Mouse (Mus musculus) intestine, embryonic 14.5 days (tissue): Measurements from ENCODE around the gene Sgpp2. TPM values are rescaled to one million over a fixed set of nuclear protein-coding genes. Genes with fewer than 3 reads are reported as not detected.

Experiments used
- ATAC-seq: fragments of 200-750 bp; cut with Nextera tagmentation; replicated peaks from 2 replicates; pipeline ENCODE4 v1.8.0; 2017; ENCODE audit warnings: low read depth, moderate number of reproducible peaks, moderate TSS enrichment, moderate library complexity; ENCODE audit not compliant: low FRiP score, low TSS enrichment
- DNase-seq: peaks from one replicate; pipeline ENCODE4 v3.0.0-alpha.2; 2018; ENCODE audit warnings: low spot score
- H3K27ac ChIP-seq: fragments of 300-500 bp; sonication (generic); 2 replicates; pipeline ENCODE4 v1.5.1; 2014; ENCODE audit warnings: low read depth, mild to moderate bottlenecking, control low read depth
- H3K27me3 ChIP-seq: fragments of 300-500 bp; sonication (generic); replicated peaks from 2 replicates; pipeline ENCODE4 v1.6.1; 2014; ENCODE audit warnings: low read length, control low read depth; ENCODE audit not compliant: control insufficient read depth, insufficient read depth
- H3K36me3 ChIP-seq: fragments of 300-500 bp; sonication (generic); 2 replicates; pipeline ENCODE4 v1.6.1; 2014; ENCODE audit warnings: low read length, control low read depth; ENCODE audit not compliant: control insufficient read depth, insufficient read depth
- H3K4me1 ChIP-seq: fragments of 300-500 bp; sonication (generic); replicated peaks from 2 replicates; pipeline ENCODE4 v1.6.1; 2014; ENCODE audit warnings: low read length, control low read depth, mixed read lengths; ENCODE audit not compliant: control insufficient read depth, insufficient read depth
- H3K4me2 ChIP-seq: fragments of 300-500 bp; sonication (generic); 2 replicates; pipeline ENCODE4 v1.6.1; 2014; ENCODE audit warnings: low read length
- H3K4me3 ChIP-seq: fragments of 300-500 bp; sonication (generic); 2 replicates; pipeline ENCODE4 v1.5.1; 2014; ENCODE audit warnings: low read depth, low read length, control low read depth, mixed read lengths
- H3K9ac ChIP-seq: fragments of 300-500 bp; sonication (generic); 2 replicates; pipeline ENCODE4 v1.6.1; 2014; ENCODE audit warnings: mild to moderate bottlenecking, low read length
- H3K9me3 ChIP-seq: fragments of 300-500 bp; sonication (generic); 2 replicates; pipeline ENCODE4 v1.6.1; 2016; ENCODE audit warnings: low read length, control low read depth; ENCODE audit not compliant: control insufficient read depth
- WGBS: fragments of 180-500 bp; shearing (Covaris S2); extraction: QIAGEN DNeasy Blood & Tissue Kit; methylation state at CpG from one replicate; pipeline ENCODE4 v1.1.7; 2014; 5-methylcytosine and 5-hydroxymethylcytosine counted together
- polyA plus RNA-seq: library from polyadenylated mRNA; unstranded; fragments of >200 nt; fragmentation: Nextera tagmentation; extraction: Ambion mirVana; gene quantifications from 2 replicates; pipeline ENCODE4 v1.2.1, GENCODE M21; 2014

The Sgpp2 gene
- polyA plus RNA-seq, 1 experiment from 2014 or later = 37.8 TPM

DNA sequence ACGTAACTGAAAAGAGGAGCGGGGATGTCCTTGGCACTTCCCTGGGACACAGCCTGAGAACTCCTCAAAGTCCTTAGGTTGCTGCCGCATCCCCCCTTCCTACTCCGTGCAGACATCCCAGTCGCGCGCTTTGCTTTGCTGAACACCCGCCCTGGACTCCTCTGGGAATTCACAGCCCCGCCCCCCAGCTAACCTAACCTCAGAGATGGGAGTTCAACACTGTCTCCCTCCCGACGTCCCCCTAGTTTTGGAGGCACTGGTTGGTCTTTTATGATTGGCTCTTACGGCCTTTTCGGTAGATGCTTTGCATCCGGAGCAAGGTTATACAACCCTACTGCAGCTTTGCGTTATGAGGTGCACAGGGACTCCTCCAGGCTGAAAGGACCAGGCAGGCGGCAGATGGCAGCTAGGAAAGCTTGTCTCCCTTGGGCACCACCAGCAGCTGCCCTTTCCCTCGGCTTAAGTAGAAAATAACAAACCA, 756 bp downstream of the Sgpp2 start:
- under 1% methylated on average over 17 of the region's 17 CpGs for WGBS
- H3K9me3 ChIP-seq = no peaks in the 10 kb centered on the region
- H3K4me2 ChIP-seq = peak overlapping the region; percentile 76
- H3K36me3 ChIP-seq = no peaks in the 10 kb centered on the region
- H3K4me1 ChIP-seq = peaks cover 12% of the 10 kb centered on the region; the same call in 1 of the 2 replicates
- peak overlapping the region; percentile 54 for H3K4me3 ChIP-seq
- ATAC-seq (peak; percentile 65; the same call in 1 of the 2 replicates), DNase-seq (peak; percentile 76)
- H3K27me3 ChIP-seq = peaks cover 25% of the 10 kb centered on the region
- H3K27ac ChIP-seq = peak overlapping the region; percentile 62; the same call in 1 of the 2 replicates
- H3K9ac ChIP-seq = peak overlapping the region; percentile 60

DNA sequence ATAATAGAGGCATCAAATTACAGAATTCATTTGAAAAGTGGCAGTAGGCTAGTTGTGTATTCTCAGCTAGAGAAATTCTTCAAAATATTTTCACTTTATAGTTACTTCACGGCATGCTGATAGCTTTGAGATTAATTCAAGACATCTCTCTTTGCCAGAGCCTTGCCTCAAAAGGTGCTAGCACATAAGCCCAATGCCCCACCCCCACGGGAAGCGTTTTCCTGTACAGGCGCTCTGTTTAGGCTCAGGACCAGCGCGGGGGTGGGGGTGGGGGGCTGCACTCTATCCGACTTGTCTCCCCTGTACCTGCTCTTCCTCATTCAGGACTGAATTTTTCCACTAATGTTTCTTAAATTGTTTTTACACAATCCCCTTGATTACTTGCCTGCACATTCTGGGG, 1.3 kb downstream of the Sgpp2 start:
- H3K36me3 ChIP-seq = no peaks in the 10 kb centered on the region
- H3K4me3 ChIP-seq = peak overlapping the region; percentile 54
- H3K27me3 ChIP-seq = peaks cover 25% of the 10 kb centered on the region
- H3K9me3 ChIP-seq = no peaks in the 10 kb centered on the region
- peak overlapping the region; percentile 76 for H3K4me2 ChIP-seq
- no peak overlapping the region for H3K9ac ChIP-seq
- DNase-seq (peak; percentile 70), ATAC-seq (no peak)
- H3K27ac ChIP-seq = peak overlapping the region; percentile 62
- WGBS = under 1% methylated on average over 7 of the region's 7 CpGs
- peaks cover 12% of the 10 kb centered on the region; the same call in 1 of the 2 replicates for H3K4me1 ChIP-seq

DNA sequence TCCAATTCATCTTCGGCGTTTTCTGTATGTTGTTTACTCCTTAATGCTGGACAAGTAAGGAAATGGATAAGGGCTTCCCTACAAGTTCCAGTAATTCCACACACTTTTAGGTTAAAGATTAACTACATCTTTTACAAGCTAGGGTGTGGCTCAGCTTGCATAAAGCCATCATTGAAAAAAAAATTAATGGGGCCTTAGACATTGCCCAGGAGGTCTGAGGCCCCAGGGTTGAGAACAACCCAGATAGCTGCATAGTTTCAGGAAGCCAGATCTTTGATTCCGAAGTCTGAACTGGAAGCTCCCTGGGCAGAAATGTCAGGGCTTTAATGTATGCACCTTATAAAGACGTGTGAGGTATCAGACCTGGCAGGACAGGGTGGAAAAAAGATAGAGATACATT, 2.8 kb downstream of the Sgpp2 start:
- Histone ChIP-seq H3K4me3 (no peak overlapping the region), H3K4me1 (peaks cover 12% of the 10 kb centered on the region; the same call in 1 of the 2 replicates), H3K4me2 (no peak overlapping the region), H3K9me3 (no peaks in the 10 kb centered on the region), H3K27ac (peak overlapping the region; percentile 11; the same call in 1 of the 2 replicates), H3K27me3 (peaks cover 25% of the 10 kb centered on the region), H3K9ac (no peak overlapping the region), H3K36me3 (no peaks in the 10 kb centered on the region)
- 39% methylated on average over 4 of the region's 4 CpGs for WGBS
- no peak for DNase-seq
- peak; percentile 50 for ATAC-seq

DNA sequence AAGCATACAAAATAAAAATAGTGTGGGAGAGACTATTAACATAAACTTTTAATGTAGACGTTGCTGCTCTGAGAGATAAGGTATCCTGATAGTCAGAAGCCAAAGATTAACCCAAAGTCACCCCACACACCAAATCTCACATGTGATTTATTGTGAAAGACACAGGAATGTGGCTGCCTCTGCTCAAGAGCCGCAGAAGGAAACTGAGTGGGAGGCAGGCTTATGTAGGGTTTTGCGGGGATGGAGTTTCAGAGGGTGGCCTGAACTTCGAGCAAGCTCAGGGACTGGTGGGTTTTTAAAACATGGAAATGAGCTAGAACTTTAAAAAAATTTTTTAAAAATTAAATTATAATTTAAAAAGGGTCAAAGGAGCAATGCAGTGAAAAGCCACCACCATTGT, 3.8 kb downstream of the Sgpp2 start:
- no peak overlapping the region for H3K9ac ChIP-seq
- H3K4me3 ChIP-seq = no peak overlapping the region
- H3K36me3 ChIP-seq = no peaks in the 10 kb centered on the region
- peaks cover 12% of the 10 kb centered on the region; the same call in 1 of the 2 replicates for H3K4me1 ChIP-seq
- 48% methylated on average over 4 of the region's 4 CpGs for WGBS
- no peak overlapping the region for H3K27ac ChIP-seq
- no peak overlapping the region for H3K4me2 ChIP-seq
- DNase-seq = no peak
- no peak for ATAC-seq
- H3K27me3 ChIP-seq = peaks cover 21% of the 10 kb centered on the region
- H3K9me3 ChIP-seq = no peaks in the 10 kb centered on the region

- H3K27me3 ChIP-seq = no peaks in the 10 kb centered on the region
- no peak overlapping the region for H3K4me3 ChIP-seq
- no peak for DNase-seq
- 85% methylated on average over 13 of the region's 13 CpGs for WGBS
- H3K4me1 ChIP-seq = no peaks in the 10 kb centered on the region
- no peak overlapping the region for H3K4me2 ChIP-seq
- H3K9ac ChIP-seq = no peak overlapping the region
- H3K36me3 ChIP-seq = no peaks in the 10 kb centered on the region
- no peaks in the 10 kb centered on the region for H3K9me3 ChIP-seq
- no peak for ATAC-seq
- no peak overlapping the region for H3K27ac ChIP-seq
Observed at GRCm38 (mm10) chr1:78318089-78318760, 8.1 kb downstream of the Sgpp2 start.

DNA sequence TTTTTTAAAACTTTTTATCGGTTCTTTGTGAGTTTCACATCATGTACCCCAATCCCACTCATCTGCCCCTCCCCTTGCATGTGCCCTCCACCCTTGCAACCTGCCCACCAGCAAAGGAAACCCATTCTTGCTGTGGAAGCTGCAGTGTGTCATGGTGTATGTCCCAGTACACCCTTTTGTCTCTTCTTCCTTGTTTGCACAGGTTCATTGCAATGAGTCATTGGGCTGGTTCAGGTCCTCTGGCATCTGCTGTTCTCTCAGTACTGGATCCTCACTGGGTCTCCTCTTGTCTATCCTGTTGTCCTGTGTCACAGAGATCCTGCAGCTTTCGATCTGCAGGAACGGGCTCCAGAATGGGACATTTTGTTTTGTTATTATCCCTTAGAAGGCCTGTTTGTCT, 10.1 kb downstream of the Sgpp2 start:
- no peaks in the 10 kb centered on the region for H3K4me1 ChIP-seq
- ATAC-seq = peak; percentile 44; the same call in 1 of the 2 replicates

DNA sequence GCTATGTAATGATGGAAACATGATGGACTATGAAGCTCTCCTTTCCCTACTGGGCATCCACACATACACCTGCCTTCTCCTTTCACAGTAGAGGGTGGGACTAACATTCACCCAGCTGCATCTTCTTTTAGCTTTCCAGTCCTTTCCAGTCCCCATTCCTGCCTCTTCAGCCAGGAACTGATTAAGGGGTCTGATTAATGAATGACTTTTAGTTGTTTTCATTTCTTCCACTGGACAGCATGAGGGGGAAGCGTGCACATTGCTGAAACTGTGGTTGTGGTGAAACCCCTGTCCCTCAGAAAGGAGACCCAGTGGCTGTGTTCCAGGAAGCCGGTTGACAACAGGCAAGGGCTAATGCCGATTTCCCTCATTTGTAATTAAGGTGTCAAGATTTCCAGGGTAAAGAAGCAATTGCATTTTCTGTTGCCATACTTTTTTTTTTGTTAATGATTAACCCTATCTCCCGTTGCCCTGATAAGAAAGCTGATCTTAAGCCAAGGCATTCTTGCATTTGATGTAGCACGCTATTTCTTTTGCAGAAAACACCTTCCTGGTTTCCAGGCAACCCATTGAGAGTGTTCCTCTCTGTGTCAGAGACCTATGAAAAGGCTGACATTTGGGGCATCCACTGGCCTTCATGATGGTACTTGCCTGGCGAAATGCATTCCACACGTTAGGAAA, 12.1 kb downstream of the Sgpp2 start:
- Histone ChIP-seq H3K4me2 (peak overlapping the region; percentile 8; the same call in 1 of the 2 replicates), H3K27ac (peak overlapping the region; percentile 54)
- WGBS = 48% methylated on average over 7 of the region's 7 CpGs

More for the DNA sequence above, 10.1 kb downstream of the Sgpp2 start:
- H3K36me3 ChIP-seq = no peaks in the 10 kb centered on the region
- H3K4me3 ChIP-seq = no peak overlapping the region
- H3K9ac ChIP-seq = no peak overlapping the region
- H3K27me3 ChIP-seq = no peaks in the 10 kb centered on the region
- H3K9me3 ChIP-seq = no peaks in the 10 kb centered on the region
- 88% methylated on average over 3 of the region's 3 CpGs for WGBS
- H3K4me2 ChIP-seq = no peak overlapping the region
- H3K27ac ChIP-seq = no peak overlapping the region
- DNase-seq = no peak

DNA sequence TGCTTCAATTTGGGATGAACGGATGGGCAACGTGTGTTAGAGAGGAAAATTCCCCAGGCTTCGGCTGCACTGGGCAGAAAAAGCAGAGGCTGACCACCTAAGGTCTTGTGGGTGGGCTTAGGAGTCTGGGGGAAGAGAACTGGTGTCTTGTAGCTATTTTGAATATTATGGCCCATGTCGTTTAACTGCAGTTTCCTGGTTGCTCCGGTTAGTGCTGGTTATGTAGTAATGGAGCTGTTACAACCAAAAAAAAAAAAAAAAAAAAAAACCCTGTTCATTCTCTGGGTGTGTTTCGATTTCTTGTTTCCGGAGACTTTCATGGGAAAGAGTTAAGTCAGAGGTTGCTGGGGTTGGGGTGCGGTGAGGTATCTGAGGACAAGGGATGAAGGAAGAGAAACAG, 12.7 kb downstream of the Sgpp2 start:
- peak overlapping the region; percentile 54; the same call in 1 of the 2 replicates for H3K27ac ChIP-seq
- no peak; the same call in 1 of the 2 replicates for ATAC-seq

More for the DNA sequence above, 12.1 kb downstream of the Sgpp2 start:
- Histone ChIP-seq H3K4me1 (no peaks in the 10 kb centered on the region), H3K9ac (no peak overlapping the region), H3K4me3 (no peak overlapping the region), H3K36me3 (no peaks in the 10 kb centered on the region), H3K27me3 (no peaks in the 10 kb centered on the region), H3K9me3 (no peaks in the 10 kb centered on the region)
- ATAC-seq = peak; percentile 54
- peak; percentile 71 for DNase-seq

More for the DNA sequence above, 12.7 kb downstream of the Sgpp2 start:
- Histone ChIP-seq H3K27me3 (no peaks in the 10 kb centered on the region), H3K9ac (no peak overlapping the region), H3K4me3 (no peak overlapping the region), H3K9me3 (no peaks in the 10 kb centered on the region), H3K4me2 (peak overlapping the region; percentile 8; the same call in 1 of the 2 replicates), H3K4me1 (no peaks in the 10 kb centered on the region), H3K36me3 (no peaks in the 10 kb centered on the region)
- 58% methylated on average over 8 of the region's 8 CpGs for WGBS
- peak; percentile 56 for DNase-seq
